Mouse (Mus musculus) CD4-positive, CD25-positive, alpha-beta regulatory T cell, adult 4 months (primary cell): ENCODE measurements around the gene Zpr1. TPM values are rescaled to one million over a fixed set of nuclear protein-coding genes. Genes with fewer than 3 reads are reported as not detected.

Experiments used
- ATAC-seq: one replicate; pipeline ENCODE4 v1.8.0; 2017
- polyA plus RNA-seq, 2 experiments: library from polyadenylated mRNA; unstranded; fragments of 100-300 nt; shearing (Covaris generic); gene quantifications; one replicate each; pipeline ENCODE4 v1.2.1; 2017

Zpr1 gene
- polyA plus RNA-seq, 2 experiments from 2014 or later: 31.1 to 40.8 TPM

DNA sequence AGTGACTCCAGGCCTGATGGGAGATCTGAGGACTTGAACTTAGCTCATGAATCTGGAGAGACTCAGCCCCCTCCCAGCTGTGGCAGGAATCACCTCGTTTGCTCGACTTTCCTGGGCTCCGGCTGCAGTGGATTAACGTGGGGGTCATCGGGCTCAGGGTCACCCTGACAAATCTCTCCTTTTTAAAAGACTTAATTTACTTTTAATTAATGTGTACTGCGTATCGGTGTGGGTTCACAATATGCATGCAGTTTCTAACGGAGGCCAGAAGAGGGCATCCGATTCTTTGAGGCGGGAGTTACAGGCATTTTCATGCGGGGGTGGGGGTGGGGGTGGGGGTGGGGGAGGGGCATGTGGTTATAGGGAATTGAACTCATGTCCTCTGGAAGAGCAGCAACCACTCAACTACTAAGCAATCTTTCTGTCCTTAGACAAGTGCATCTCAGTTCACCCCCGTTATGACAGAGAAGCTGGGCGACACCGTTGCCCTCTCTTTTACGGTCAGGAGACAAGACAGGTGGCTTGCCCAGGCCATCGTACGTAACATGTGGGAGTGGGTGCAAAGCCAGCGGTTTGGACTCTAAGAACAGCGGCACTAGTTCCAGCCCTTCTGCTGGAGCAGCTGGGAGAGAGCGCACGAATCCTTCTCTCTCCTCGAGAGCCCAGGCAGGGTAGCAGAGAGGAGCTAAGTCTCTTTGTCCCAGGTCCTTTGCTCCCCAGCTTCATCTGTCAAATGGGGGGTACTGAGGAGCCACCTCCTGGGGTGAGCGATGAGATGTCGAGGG lies 57.1 kb downstream of the Zpr1 start:
- no peak for ATAC-seq

- ATAC-seq: no peak
Measured at GRCm38 (mm10) chr9:46330586-46330895, 57.7 kb downstream of the Zpr1 start.

GRCm38 (mm10) chr9:46331301-46331700 lies 58.4 kb downstream of the Zpr1 start:
- ATAC-seq: no peak

Other genes with a start within 250 kb of the Zpr1 start
- not detected for gene Apoa1, start 44.5 kb upstream of the Zpr1 start, polyA plus RNA-seq
- gene Apoc3, start 37.4 kb upstream of the Zpr1 start, polyA plus RNA-seq: not detected
- gene Apoa4, start 32.4 kb upstream of the Zpr1 start, polyA plus RNA-seq: not detected
- gene Apoa5, start 4.4 kb upstream of the Zpr1 start, polyA plus RNA-seq: not detected
- gene Bud13, start 9.9 kb downstream of the Zpr1 start, polyA plus RNA-seq: 10 to 100 TPM; 19.1 to 24.3 TPM
- not detected for gene 4931429L15Rik, start 46.9 kb downstream of the Zpr1 start, polyA plus RNA-seq